Mouse (Mus musculus): ENCODE data around the gene Olfr160. TPM values are rescaled to one million over a fixed set of nuclear protein-coding genes. Genes with fewer than 3 reads are reported as not detected.

The Olfr160 gene
- total RNA-seq, 2 experiments from 2014 or later: not detected

Other genes with a start within 250 kb of the Olfr160 start
- gene Msantd2, start 226.9 kb downstream of the Olfr160 start, total RNA-seq (2021): 1 to 10 TPM; 7.8 to 8.0 TPM
- gene Esam, start 188.2 kb downstream of the Olfr160 start, total RNA-seq (2021): 10 to 100 TPM; 62.5 to 77.7 TPM
- 1 to 10 TPM; 4.1 to 4.7 TPM for gene Vsig2, start 177.0 kb downstream of the Olfr160 start, total RNA-seq (2021)
- gene Nrgn, start 163.3 kb downstream of the Olfr160 start, total RNA-seq (2021): 1 to 10 TPM; 3.2 to 6.7 TPM
- gene Siae, start 160.6 kb downstream of the Olfr160 start, total RNA-seq (2021): 1 to 10 TPM; 8.4 to 8.7 TPM
- 1 to 10 TPM; 1.3 to 2.7 TPM for gene Spa17, start 102.5 kb downstream of the Olfr160 start, total RNA-seq (2021)
- gene Tbrg1, start 58.9 kb downstream of the Olfr160 start, total RNA-seq (2021): 10 to 100 TPM; 33.3 to 35.5 TPM
- not detected for gene Panx3, start 47.0 kb downstream of the Olfr160 start, total RNA-seq (2021)
- not detected for gene Olfr874, start 28.9 kb upstream of the Olfr160 start, total RNA-seq (2021)
- not detected for gene Olfr875, start 55.6 kb upstream of the Olfr160 start, total RNA-seq (2021)
- not detected for gene Olfr876, start 86.8 kb upstream of the Olfr160 start, total RNA-seq (2021)
- not detected for gene Olfr877, start 138.0 kb upstream of the Olfr160 start, total RNA-seq (2021)
- gene Olfr145, start 180.5 kb upstream of the Olfr160 start, total RNA-seq (2021): not detected
- gene Olfr878, start 201.6 kb upstream of the Olfr160 start, total RNA-seq (2021): not detected

Measured in heart, postnatal 25 days (tissue).